Mouse (Mus musculus) C2C12 (cell line): ENCODE data around the gene Gm27021.

Experiments
- CEBPB ChIP-seq: IDR thresholded peaks from one replicate; pipeline ENCODE4 v1.6.1; 2011; ENCODE audit warnings: low read depth, mild to moderate bottlenecking, control low read depth, moderate library complexity
- CTCF ChIP-seq: IDR thresholded peaks from one replicate; pipeline ENCODE4 v1.5.1; 2011; ENCODE audit not compliant: control insufficient read depth, insufficient read depth, insufficient read length
- FOSL1 ChIP-seq: IDR thresholded peaks from one replicate; pipeline ENCODE4 v1.8.0; 2011; ENCODE audit warnings: mild to moderate bottlenecking, low read length; ENCODE audit not compliant: poor library complexity, insufficient read depth, severe bottlenecking
- MAX ChIP-seq: IDR thresholded peaks from one replicate; pipeline ENCODE4 v1.6.1; 2011; ENCODE audit warnings: mild to moderate bottlenecking, control low read depth
- MYOD1 ChIP-seq: IDR thresholded peaks from one replicate; pipeline ENCODE4 v1.6.1; 2011; ENCODE audit warnings: low read depth; ENCODE audit not compliant: control insufficient read depth, insufficient read length
- MYOG ChIP-seq: IDR thresholded peaks from one replicate; pipeline ENCODE4 v1.6.1; 2011; ENCODE audit not compliant: control insufficient read depth, insufficient read length; ENCODE audit errors: extremely low read depth
- USF1 ChIP-seq: IDR thresholded peaks from one replicate; pipeline ENCODE4 v1.6.1; 2011; ENCODE audit warnings: low read depth, mild to moderate bottlenecking, control low read depth, moderate library complexity

- TF ChIP-seq CTCF (no peak), USF1 (no peak), CEBPB (no peak), MYOG (no peak), FOSL1 (no peak), MAX (no peak), MYOD1 (no peak)
These were observed 17.2 kb upstream of the Gm27021 start for GRCm38 (mm10) chr8:120685097-120685496.
